Mouse (Mus musculus): ENCODE results near the gene Snx9. TPM values are rescaled to one million over a fixed set of nuclear protein-coding genes. Genes with fewer than 3 reads are reported as not detected.

Gene Snx9
- polyA plus RNA-seq, 1 experiment: 66.3 TPM

DNA sequence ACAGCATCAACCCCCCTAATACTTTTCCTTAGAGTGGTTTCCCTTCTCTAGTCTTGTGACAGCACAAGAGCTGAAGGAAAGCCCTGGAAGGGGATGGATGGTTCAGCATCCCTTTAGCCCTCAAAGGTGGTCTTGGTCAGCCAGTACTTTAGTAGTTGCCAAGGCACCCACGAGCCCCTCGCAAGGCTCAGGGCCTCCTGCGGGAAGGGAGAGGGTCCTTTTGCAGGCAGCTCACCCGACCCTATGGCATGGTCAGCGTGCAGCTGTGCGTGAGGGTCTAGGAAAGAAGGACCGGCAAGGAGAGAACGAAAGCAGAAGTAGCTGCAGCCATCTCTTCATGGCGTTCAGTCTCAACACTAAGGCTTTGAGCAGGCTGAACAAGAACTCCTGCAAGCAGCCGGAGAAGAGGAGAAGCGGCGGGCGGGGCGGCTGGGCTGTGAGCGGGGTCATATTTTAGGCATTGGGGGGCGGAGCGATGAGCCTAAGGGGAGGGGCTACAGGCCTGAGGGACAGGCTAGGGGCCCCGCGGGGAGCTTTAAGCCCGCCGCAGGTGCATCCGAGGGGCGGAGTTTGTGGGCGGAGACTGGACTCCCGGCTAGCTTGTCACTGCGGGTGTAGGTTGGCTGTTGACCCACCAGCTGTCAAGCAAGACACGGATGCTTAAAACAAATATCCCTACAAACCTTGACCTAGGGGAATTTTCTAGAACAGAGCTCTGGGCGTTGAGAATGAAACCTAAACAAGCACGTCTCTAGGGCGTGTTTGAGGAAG lies 93.6 kb downstream of the Snx9 start:
- Histone ChIP-seq H3K27me3 (ENCODE audit: control insufficient read depth, insufficient read depth, low read length) (no peaks in the 10 kb centered on the region), H3K4me1 (ENCODE audit: control insufficient read depth, insufficient read depth, insufficient read length, low read length) (peaks cover 8% of the 10 kb centered on the region; the same call in 1 of the 2 replicates), H3K36me3 (ENCODE audit: control insufficient read depth, insufficient read depth, low read length) (peaks cover 11% of the 10 kb centered on the region; the same call in 1 of the 2 replicates), H3K4me3 (ENCODE audit: low read depth, low read length) (peak overlapping the region; percentile 45), H3K27ac (ENCODE audit: insufficient read depth, low read depth, low read length) (peak overlapping the region; percentile 25)
- no peak for TF ChIP-seq CTCF (IDR thresholded peaks at IDR 0.05; ENCODE audit: extremely low read depth, insufficient read length, insufficient replicate concordance, low read depth, low read length)
- no peak for TF ChIP-seq POLR2A (IDR thresholded peaks at IDR 0.05; ENCODE audit: low read depth, low read length)
- WGBS: 2% methylated on average over 30 of the region's 30 CpGs

DNA sequence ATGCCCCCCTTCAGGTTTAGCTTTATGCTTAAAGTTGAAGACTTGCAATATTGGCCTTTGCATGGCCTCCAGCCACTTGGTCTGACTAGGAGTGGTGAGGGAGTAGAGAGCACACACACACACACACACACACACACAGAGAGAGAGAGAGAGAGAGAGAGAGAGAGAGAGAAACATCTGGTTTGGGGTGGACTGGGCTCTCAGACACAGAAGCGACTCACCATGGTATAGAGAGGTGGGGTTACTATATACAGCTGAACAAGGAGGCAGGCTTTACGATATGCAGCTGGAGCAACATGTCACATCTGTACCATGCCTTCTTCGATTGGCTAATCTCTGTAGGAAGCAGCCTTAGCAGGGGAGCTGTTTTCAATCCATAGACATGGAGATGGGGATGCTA lies 94.6 kb downstream of the Snx9 start:
- no peaks in the 10 kb centered on the region for H3K27me3 ChIP-seq (ENCODE audit: control insufficient read depth, insufficient read depth, low read length)
- WGBS: 64% methylated on average over 3 of the region's 3 CpGs
- peaks cover 6% of the 10 kb centered on the region; the same call in 1 of the 2 replicates for H3K36me3 ChIP-seq (ENCODE audit: control insufficient read depth, insufficient read depth, low read length)
- H3K4me1 ChIP-seq (ENCODE audit: control insufficient read depth, insufficient read depth, insufficient read length, low read length): peaks cover 10% of the 10 kb centered on the region
- TF ChIP-seq POLR2A (IDR thresholded peaks at IDR 0.05; ENCODE audit: low read depth, low read length): no peak
- TF ChIP-seq CTCF (IDR thresholded peaks at IDR 0.05; ENCODE audit: extremely low read depth, insufficient read length, insufficient replicate concordance, low read depth, low read length): no peak
- peak overlapping the region; percentile 25 for H3K27ac ChIP-seq (ENCODE audit: insufficient read depth, low read depth, low read length)
- H3K4me3 ChIP-seq (ENCODE audit: low read depth, low read length): no peak overlapping the region

DNA sequence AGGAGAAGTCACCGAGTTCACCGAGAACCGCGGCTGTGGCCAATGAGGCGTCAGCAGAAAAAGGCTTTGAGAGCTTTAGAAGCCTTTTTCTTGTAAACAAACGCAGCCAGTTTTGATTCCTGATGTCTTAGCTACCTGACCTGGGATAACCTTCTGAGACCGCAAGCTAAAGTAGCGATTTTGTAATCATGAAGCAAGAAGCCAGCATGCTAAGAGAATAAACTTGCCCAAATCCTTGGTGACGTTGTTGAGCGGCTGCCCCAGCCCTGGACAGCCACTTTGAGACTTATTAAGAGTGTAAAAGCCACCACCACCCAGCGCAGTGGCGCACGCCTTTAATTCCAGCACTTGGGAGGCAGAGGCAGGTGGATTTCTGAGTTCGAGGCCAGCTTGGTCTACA lies 95.1 kb downstream of the Snx9 start:
- 76% methylated on average over 14 of the region's 14 CpGs for WGBS
- Histone ChIP-seq H3K27me3 (ENCODE audit: control insufficient read depth, insufficient read depth, low read length) (no peaks in the 10 kb centered on the region), H3K27ac (ENCODE audit: insufficient read depth, low read depth, low read length) (peak overlapping the region; percentile 25; the same call in 1 of the 2 replicates), H3K36me3 (ENCODE audit: control insufficient read depth, insufficient read depth, low read length) (peaks cover 3% of the 10 kb centered on the region; the same call in 1 of the 2 replicates), H3K4me3 (ENCODE audit: low read depth, low read length) (no peak overlapping the region), H3K4me1 (ENCODE audit: control insufficient read depth, insufficient read depth, insufficient read length, low read length) (peaks cover 12% of the 10 kb centered on the region)
- no peak for TF ChIP-seq CTCF (IDR thresholded peaks at IDR 0.05; ENCODE audit: extremely low read depth, insufficient read length, insufficient replicate concordance, low read depth, low read length)
- TF ChIP-seq POLR2A (IDR thresholded peaks at IDR 0.05; ENCODE audit: low read depth, low read length): no peak

DNA sequence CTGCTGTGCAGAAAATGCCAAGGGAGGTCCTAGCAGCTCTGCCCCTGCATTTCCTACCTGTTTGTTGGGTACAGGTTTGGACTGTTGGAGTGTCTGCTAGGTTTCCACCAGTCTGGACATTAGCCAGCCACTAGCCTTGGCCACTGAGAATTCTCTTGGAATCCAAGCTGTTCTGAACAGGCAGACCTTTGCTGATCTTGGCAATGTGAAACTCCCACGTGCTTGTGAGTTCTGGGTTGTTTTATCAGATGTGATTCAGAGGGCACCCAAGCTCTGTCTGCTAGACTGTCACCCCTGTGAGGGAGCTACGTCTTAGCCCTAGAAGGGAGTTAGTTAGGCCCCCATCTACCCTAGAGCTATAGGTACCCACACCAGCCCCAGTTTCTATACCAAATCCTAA lies 96.3 kb downstream of the Snx9 start:
- WGBS: 55% methylated on average over 2 of the region's 2 CpGs
- H3K4me1 ChIP-seq (ENCODE audit: control insufficient read depth, insufficient read depth, insufficient read length, low read length): peaks cover 12% of the 10 kb centered on the region
- no peak overlapping the region for H3K4me3 ChIP-seq (ENCODE audit: low read depth, low read length)
- H3K27ac ChIP-seq (ENCODE audit: insufficient read depth, low read depth, low read length): no peak overlapping the region
- TF ChIP-seq CTCF (IDR thresholded peaks at IDR 0.05; ENCODE audit: extremely low read depth, insufficient read length, insufficient replicate concordance, low read depth, low read length) (no peak), POLR2A (IDR thresholded peaks at IDR 0.05; ENCODE audit: low read depth, low read length) (no peak)
- H3K27me3 ChIP-seq (ENCODE audit: control insufficient read depth, insufficient read depth, low read length): no peaks in the 10 kb centered on the region
- H3K36me3 ChIP-seq (ENCODE audit: control insufficient read depth, insufficient read depth, low read length): 0 out of 2 replicates have a peak, but pooled peaks cover under 1% of the 10 kb centered on the region

DNA sequence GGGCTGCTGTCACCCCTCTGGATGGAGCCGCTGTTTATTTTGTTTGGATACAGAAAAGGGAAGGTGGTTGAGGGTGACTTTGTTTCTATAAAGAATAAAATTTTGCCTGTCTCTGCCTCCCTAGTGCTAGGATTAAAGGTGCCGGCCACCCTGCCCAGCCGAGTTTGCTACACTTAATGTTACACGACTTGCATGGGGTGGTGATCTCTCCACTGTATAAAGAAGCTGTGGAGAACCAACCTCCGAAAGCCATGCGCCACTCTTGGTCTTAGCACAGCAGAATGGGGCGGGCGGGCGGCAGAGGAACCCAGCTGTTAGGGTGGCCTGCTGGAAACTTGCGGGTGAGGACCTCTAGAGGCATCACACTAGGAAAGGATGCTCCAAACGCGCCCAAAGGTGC lies 98.7 kb downstream of the Snx9 start:
- Histone ChIP-seq H3K36me3 (ENCODE audit: control insufficient read depth, insufficient read depth, low read length) (no peaks in the 10 kb centered on the region), H3K4me3 (ENCODE audit: low read depth, low read length) (no peak overlapping the region), H3K4me1 (ENCODE audit: control insufficient read depth, insufficient read depth, insufficient read length, low read length) (peaks cover 9% of the 10 kb centered on the region), H3K27ac (ENCODE audit: insufficient read depth, low read depth, low read length) (no peak overlapping the region), H3K27me3 (ENCODE audit: control insufficient read depth, insufficient read depth, low read length) (no peaks in the 10 kb centered on the region)
- TF ChIP-seq CTCF (IDR thresholded peaks at IDR 0.05; ENCODE audit: extremely low read depth, insufficient read length, insufficient replicate concordance, low read depth, low read length): no peak
- TF ChIP-seq POLR2A (IDR thresholded peaks at IDR 0.05; ENCODE audit: low read depth, low read length): no peak
- WGBS: 85% methylated on average over 12 of the region's 12 CpGs

DNA sequence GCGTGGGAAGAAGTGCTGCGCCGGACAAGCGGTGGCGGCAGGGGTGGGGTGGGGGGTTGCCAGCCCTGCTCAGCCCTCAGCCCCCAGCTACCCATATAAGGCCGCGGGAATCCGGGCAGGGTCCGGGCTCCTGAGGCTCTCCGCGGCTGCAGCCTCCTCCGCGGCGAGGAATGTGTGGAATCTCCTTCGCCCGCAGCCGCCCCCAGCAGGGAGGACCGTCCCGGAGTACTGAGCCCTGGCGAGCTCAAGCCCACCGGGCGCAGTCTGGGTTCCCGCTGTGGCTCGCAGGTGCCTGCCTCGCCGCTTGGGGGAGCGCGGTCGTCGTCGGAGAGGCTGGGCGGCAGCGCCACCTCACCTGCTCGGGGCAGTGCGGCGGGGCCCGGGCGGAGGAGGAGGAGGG lies 99.7 kb downstream of the Snx9 start:
- Histone ChIP-seq H3K4me1 (ENCODE audit: control insufficient read depth, insufficient read depth, insufficient read length, low read length) (peaks cover 7% of the 10 kb centered on the region), H3K27me3 (ENCODE audit: control insufficient read depth, insufficient read depth, low read length) (no peaks in the 10 kb centered on the region), H3K36me3 (ENCODE audit: control insufficient read depth, insufficient read depth, low read length) (no peaks in the 10 kb centered on the region), H3K4me3 (ENCODE audit: low read depth, low read length) (peak overlapping the region; percentile 99), H3K27ac (ENCODE audit: insufficient read depth, low read depth, low read length) (no peak overlapping the region; the same call in 1 of the 2 replicates)
- 1% methylated on average over 34 of the region's 38 CpGs for WGBS
- TF ChIP-seq CTCF (IDR thresholded peaks at IDR 0.05; ENCODE audit: extremely low read depth, insufficient read length, insufficient replicate concordance, low read depth, low read length): peak; percentile 55
- TF ChIP-seq POLR2A (IDR thresholded peaks at IDR 0.05; ENCODE audit: low read depth, low read length): no peak

DNA sequence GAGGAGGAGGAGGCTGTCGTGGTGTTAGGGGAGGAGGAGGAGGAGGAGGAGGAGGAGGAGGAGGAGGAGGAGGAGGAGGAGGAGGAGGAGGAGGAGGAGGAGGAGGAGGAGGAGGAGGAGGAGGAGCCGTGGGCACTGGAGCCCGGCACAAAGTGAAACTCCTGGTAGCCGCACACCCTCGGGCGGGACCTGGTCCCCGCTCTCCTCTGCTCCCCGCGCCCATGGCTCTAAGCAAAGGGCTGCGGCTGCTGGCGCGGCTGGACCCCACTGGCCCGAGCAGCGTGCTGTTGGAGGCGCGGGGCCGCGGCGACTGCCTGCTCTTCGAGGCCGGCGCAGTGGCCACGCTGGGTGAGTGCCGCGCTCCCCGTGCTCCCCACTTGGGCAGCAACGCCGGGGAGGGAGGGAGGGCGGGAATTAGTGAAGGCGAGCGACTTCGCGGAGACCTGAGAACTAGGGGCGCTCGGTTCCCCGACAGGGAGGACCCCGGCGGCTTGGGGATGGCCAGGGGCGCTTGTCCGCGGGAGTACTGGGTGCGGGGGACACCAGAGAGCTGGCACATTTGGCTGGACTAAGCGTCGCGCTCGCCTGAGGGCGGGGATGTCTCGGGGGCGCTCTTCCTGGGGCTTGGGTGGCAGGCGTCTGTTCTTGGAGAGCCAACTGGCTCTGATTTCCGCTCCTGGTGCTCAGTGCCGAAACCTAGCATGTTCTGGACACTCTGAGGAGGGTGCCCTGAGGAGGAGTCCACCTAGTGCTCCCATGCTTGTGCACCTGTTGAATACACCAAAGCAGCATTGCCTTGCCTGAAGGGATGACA lies 100.3 kb downstream of the Snx9 start, which contains the start of gene Synj2:
Gene Synj2, plus strand, starts transcription at position 51 of the 814 bp plus-strand sequence.
- peak within 1 kb of the TSS; percentile 99 for H3K4me3 ChIP-seq (ENCODE audit: low read depth, low read length)
- under 1% methylated on average over 50 of the region's 52 CpGs for WGBS
- H3K36me3 ChIP-seq (ENCODE audit: control insufficient read depth, insufficient read depth, low read length): no peaks in the 10 kb centered on the region
- no peaks in the 10 kb centered on the region for H3K27me3 ChIP-seq (ENCODE audit: control insufficient read depth, insufficient read depth, low read length)
- TF ChIP-seq POLR2A (IDR thresholded peaks at IDR 0.05; ENCODE audit: low read depth, low read length): no peak
- no peak for TF ChIP-seq CTCF (IDR thresholded peaks at IDR 0.05; ENCODE audit: extremely low read depth, insufficient read length, insufficient replicate concordance, low read depth, low read length)
- H3K27ac ChIP-seq (ENCODE audit: insufficient read depth, low read depth, low read length): peak within 1 kb of the TSS; percentile 54
- H3K4me1 ChIP-seq (ENCODE audit: control insufficient read depth, insufficient read depth, insufficient read length, low read length): peaks cover 7% of the 10 kb centered on the region
